Mouse (Mus musculus) T-helper 2 cell (primary cell): ENCODE measurements at regions not wholly inside any gene's neighbourhood (a gene's known extent, or its start where the extent isn't known, plus 50 kb on each side); places are given as distances from the start of the nearest gene placed in this dataset.
"Not testable (repeated sequence)": the region's sequence is repeated elsewhere in the genome, so short reads cannot be mapped to it uniquely, and the experiment has no call there.

Experiments
- in situ Hi-C: fragments of 300-600 bp; cut with MboI, MseI; formaldehyde crosslinking; loops from one replicate; pipeline ENCODE4 v1.15.1; 2025; ENCODE audit warnings: high pct_unique_total_duplicates

GRCm38 (mm10) chr16:22327386-22327785, 61.6 kb upstream of the Tra2b start:
- in situ Hi-C loops = no loop called here

GRCm38 (mm10) chr16:22325161-22325560, 59.4 kb upstream of the Tra2b start:
- in situ Hi-C loops = not testable (repeated sequence)

- in situ Hi-C loops = loop anchor here (25.0 kb wide), 1 partner anchor 496 kb away; the partner anchor contains the start of gene Crygs
These were observed 50.5 kb upstream of the Tra2b start for GRCm38 (mm10) chr16:22316251-22316711.
